Mouse (Mus musculus) lung, adult 18-20 months (tissue): ENCODE results near the gene Pdss1.

Experiments used
- DNase-seq, 2 experiments: peaks; one replicate each; pipeline ENCODE4 v3.0.0; 2022; ENCODE audit warnings: mixed read lengths in 2 of 2

The Pdss1 gene

DNA sequence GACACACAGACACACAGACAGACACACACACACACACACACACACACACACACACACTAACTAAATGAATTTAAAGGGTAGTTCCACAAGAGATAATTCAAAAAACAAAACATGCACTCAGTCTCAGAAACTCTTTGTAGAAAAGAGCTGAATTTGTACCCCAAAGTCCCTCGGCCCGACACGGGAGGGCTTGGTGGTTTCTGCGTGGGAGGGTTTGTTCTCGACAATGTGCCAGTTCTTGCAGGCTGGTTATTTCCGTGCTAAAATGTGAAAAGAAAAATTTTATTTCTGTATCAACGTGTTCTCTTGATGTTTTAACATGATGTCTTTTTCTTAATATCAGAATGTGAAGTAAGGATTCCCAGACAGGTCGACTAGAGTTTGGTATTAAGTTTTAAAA, 66.9 kb downstream of the Pdss1 start:
- no peak for DNase-seq

DNA sequence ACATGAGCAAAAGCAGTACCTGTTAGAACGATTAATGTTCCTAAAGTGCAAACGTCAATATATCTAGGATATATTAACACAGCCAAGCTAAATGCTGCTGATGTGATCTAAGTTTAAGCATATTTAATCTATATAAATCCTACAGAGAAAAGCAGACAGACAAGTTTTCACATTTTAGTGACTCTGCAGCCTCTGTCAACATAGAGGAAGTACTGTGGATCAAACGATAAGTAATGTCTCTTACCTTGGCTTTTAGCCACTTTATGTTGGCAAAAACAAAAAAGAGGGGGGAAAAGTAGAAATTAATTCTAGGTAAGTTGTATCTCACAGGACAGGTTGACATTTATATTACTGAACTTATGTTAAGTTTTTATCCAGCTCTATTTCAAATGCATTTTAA, 67.6 kb downstream of the Pdss1 start:
- DNase-seq = no peak

DNA sequence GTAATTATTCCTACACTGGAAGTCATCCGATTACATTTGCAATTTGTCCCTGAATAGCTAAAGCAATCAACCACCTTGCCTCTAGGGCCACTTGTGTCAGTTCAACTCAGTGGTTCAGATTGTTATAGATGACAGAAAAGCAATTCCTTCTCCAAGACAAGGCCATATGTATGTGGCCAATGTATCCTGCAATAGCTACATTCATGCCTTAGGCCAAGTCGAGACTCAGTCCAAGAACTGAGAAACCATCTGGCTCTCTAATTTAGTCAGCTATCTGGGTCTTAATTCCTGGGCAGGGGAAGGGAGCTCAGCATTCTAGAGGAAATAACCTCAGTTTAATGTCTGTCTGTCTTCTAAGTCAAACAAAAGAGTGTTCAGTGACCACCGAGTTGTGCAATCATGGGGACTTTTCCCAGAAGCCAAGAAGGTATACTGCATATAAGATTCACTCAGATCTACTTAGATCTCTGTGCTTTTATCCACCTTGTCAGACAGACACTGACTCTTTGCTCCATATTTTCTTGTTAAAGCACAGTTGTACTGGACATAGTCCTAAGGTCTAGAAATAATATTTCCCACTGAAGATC, 82.2 kb downstream of the Pdss1 start:
- DNase-seq = no peak

DNA sequence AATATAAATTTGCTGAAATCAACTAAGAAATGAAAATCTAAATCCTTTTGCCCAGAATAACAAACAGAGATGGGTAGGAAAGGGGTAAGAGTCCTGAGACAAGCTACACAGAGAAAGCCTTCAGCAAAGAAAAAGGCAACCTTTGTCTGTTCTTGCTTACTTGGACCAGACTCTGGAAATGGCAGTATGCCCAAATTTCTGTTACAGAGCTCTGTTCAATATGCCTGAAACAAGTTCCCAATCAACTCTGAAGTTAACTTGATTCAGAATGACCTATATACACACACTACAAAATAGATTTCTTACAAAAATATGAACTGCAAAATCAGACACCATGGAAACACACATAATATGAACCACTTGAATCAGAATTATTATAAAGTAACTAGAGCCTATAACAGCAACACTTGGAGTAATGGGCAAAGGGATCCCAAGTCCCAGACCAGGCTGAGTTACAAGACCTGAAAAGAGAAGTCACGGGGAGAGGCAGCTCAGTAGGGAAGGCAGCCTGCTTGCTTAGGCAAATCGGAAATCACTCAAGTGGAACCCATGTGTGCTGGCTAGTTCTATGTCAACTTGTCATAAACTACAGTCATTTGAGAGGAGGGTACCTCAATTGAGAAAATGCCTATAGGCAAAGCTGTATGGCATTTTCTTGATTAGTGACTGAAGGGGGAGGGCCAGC, 90.8 kb downstream of the Pdss1 start:
- no peak for DNase-seq
